Mouse (Mus musculus): ENCODE measurements around the gene Scarf2. TPM values are rescaled to one million over a fixed set of nuclear protein-coding genes. Genes with fewer than 3 reads are reported as not detected.

The Scarf2 gene
- polyA plus RNA-seq, 1 experiment from 2014 or later: 1.0 TPM

DNA sequence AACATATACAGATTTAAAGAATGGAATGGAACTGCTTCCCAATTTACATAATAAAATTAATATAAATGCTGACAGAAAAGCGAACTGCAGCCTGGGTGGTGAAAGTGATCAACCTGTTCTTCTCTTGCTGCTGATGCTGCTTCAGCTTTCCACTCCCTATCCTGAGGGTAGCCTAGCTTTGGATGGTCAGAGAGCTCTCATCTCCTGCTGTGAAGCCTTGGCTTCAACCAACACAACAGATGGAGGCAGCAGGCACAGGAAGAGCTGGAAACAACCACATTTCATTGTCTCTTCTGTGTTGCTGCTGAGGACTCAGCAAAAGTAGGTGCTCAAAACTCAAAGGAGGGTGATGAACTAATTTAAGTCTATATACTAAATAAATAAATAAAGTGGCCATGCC, 54.8 kb downstream of the Scarf2 start:
- WGBS (ENCODE audit: insufficient replicate concordance): 73% methylated on average over 1 of the region's 1 CpGs
- no peak for DNase-seq
- H3K4me1 ChIP-seq (replicated peaks): no peaks in the 10 kb centered on the region
- no peak for ATAC-seq (ENCODE audit: low read depth)
- no peak overlapping the region for H3K27ac ChIP-seq
- no peaks in the 10 kb centered on the region for H3K9me3 ChIP-seq (replicated peaks)
- no peak overlapping the region for H3K4me3 ChIP-seq (replicated peaks)
- no peaks in the 10 kb centered on the region for H3K27me3 ChIP-seq
- H3K9ac ChIP-seq: no peak overlapping the region
- peaks cover 85% of the 10 kb centered on the region for H3K36me3 ChIP-seq
- H3K4me2 ChIP-seq: no peak overlapping the region

DNA sequence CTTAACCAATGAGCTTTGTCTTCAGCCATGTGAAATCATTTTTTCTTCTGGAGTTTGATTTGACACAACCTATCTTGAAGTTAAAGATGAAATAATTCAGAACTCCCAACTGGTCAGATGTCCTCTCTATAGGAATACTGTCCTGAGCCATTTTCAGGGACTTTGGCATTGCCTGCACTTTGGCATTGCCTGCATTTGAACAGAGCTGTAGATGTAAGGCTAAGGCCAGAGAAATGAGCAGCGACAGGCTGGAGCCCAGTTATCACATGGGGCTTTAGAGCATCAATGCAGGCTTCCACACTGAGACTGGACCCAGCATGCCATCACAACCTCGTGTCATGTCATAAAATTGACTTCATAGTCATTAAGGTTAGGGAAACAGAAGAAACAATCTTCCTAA, 56.2 kb downstream of the Scarf2 start:
- no peaks in the 10 kb centered on the region for H3K9me3 ChIP-seq (replicated peaks)
- WGBS (ENCODE audit: insufficient replicate concordance): 77% methylated on average over 2 of the region's 2 CpGs
- no peak overlapping the region for H3K9ac ChIP-seq
- no peaks in the 10 kb centered on the region for H3K4me1 ChIP-seq (replicated peaks)
- H3K4me3 ChIP-seq (replicated peaks): no peak overlapping the region
- no peak for ATAC-seq (ENCODE audit: low read depth)
- no peak overlapping the region for H3K4me2 ChIP-seq
- H3K36me3 ChIP-seq: peaks cover 89% of the 10 kb centered on the region
- H3K27me3 ChIP-seq: no peaks in the 10 kb centered on the region
- no peak overlapping the region for H3K27ac ChIP-seq
- DNase-seq: no peak

DNA sequence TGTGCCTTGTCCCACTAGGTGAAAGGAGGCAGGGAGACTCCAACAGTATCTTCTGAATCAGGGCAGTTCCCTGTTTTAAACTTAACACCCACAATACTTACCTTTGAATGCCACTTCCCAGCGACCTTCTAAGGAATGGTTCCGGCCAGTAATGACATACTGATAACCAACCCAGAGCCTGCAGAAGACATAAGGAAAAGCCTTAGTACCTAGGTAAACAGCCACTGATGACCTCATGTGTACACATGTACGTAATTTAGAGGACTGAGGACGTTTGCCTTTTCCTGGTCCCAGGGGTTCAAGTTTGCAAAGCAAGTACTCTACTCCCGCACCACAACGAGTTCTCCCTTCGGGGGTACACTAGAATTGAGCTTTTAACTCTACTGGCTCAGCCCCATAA, 60.1 kb downstream of the Scarf2 start:
- WGBS (ENCODE audit: insufficient replicate concordance): 89% methylated on average over 7 of the region's 7 CpGs
- H3K27me3 ChIP-seq: no peaks in the 10 kb centered on the region
- H3K9me3 ChIP-seq (replicated peaks): no peaks in the 10 kb centered on the region
- no peak for ATAC-seq (ENCODE audit: low read depth)
- no peak overlapping the region for H3K4me2 ChIP-seq
- no peak for DNase-seq
- H3K9ac ChIP-seq: no peak overlapping the region
- H3K4me3 ChIP-seq (replicated peaks): no peak overlapping the region
- H3K27ac ChIP-seq: no peak overlapping the region
- peaks cover 72% of the 10 kb centered on the region for H3K36me3 ChIP-seq
- H3K4me1 ChIP-seq (replicated peaks): no peaks in the 10 kb centered on the region

Other genes starting within 250 kb of the Scarf2 start
- gene Lrrc74b, start 236.0 kb upstream of the Scarf2 start, polyA plus RNA-seq (2015; fragmentation: Nextera tagmentation; extraction: Ambion mirVana): not detected in 2 replicates
- gene P2rx6, start 235.4 kb upstream of the Scarf2 start, polyA plus RNA-seq (2015; fragmentation: Nextera tagmentation; extraction: Ambion mirVana): 0.09 TPM in 1 of 2 replicates, not detected in the other
- 1.3 and 1.8 TPM in 2 replicates for gene Slc7a4, start 214.1 kb upstream of the Scarf2 start, polyA plus RNA-seq (2015; fragmentation: Nextera tagmentation; extraction: Ambion mirVana)
- 16.7 and 22.5 TPM in 2 replicates for gene Smpd4, start 177.9 kb upstream of the Scarf2 start, polyA plus RNA-seq (2015; fragmentation: Nextera tagmentation; extraction: Ambion mirVana)
- gene Ccdc74a, start 150.8 kb upstream of the Scarf2 start, polyA plus RNA-seq (2015; fragmentation: Nextera tagmentation; extraction: Ambion mirVana): 1.6 and 2.3 TPM in 2 replicates
- gene Med15, start 64.4 kb upstream of the Scarf2 start, polyA plus RNA-seq (2015; fragmentation: Nextera tagmentation; extraction: Ambion mirVana): 15.8 and 20.2 TPM in 2 replicates
- 14.3 TPM in 2 replicates for gene Klhl22, start 37.7 kb upstream of the Scarf2 start, polyA plus RNA-seq (2015; fragmentation: Nextera tagmentation; extraction: Ambion mirVana)
- gene B830017H08Rik, start 35.8 kb downstream of the Scarf2 start, polyA plus RNA-seq (2015; fragmentation: Nextera tagmentation; extraction: Ambion mirVana): not detected in 2 replicates
- 0.54 and 0.59 TPM in 2 replicates for gene Car15, start 41.1 kb downstream of the Scarf2 start, polyA plus RNA-seq (2015; fragmentation: Nextera tagmentation; extraction: Ambion mirVana)
- 0.05 and 0.08 TPM in 2 replicates for gene Gm20518, start 94.4 kb downstream of the Scarf2 start, polyA plus RNA-seq (2015; fragmentation: Nextera tagmentation; extraction: Ambion mirVana)
- not detected in 2 replicates for gene Tssk1, start 96.9 kb downstream of the Scarf2 start, polyA plus RNA-seq (2015; fragmentation: Nextera tagmentation; extraction: Ambion mirVana)
- 18.6 and 20.7 TPM in 2 replicates for gene Dgcr2, start 101.3 kb downstream of the Scarf2 start, polyA plus RNA-seq (2015; fragmentation: Nextera tagmentation; extraction: Ambion mirVana)
- gene Tssk2, start 101.4 kb downstream of the Scarf2 start, polyA plus RNA-seq (2015; fragmentation: Nextera tagmentation; extraction: Ambion mirVana): not detected in 2 replicates
- 11.7 and 11.8 TPM in 2 replicates for gene Ess2, start 114.1 kb downstream of the Scarf2 start, polyA plus RNA-seq (2015; fragmentation: Nextera tagmentation; extraction: Ambion mirVana)
- gene Gsc2, start 117.8 kb downstream of the Scarf2 start, polyA plus RNA-seq (2015; fragmentation: Nextera tagmentation; extraction: Ambion mirVana): not detected in 2 replicates
- 78.6 and 83.0 TPM in 2 replicates for gene Slc25a1, start 130.9 kb downstream of the Scarf2 start, polyA plus RNA-seq (2015; fragmentation: Nextera tagmentation; extraction: Ambion mirVana)
- gene Vpreb2, start 183.1 kb downstream of the Scarf2 start, polyA plus RNA-seq (2015; fragmentation: Nextera tagmentation; extraction: Ambion mirVana): 0.30 TPM in 1 of 2 replicates, not detected in the other

Measured in liver, embryonic 13.5 days (tissue).